Mouse (Mus musculus): Measurements from ENCODE around the gene Ovol1. TPM values are rescaled to one million over a fixed set of nuclear protein-coding genes. Genes with fewer than 3 reads are reported as not detected.

Ovol1 gene
- polyA plus RNA-seq, 1 experiment from 2014 or later, result 19.2 TPM

- ATAC-seq, result no peak
- no peaks in the 10 kb centered on the region; the same call in 1 of the 2 replicates for H3K4me1 ChIP-seq (replicated peaks; ENCODE audit: control insufficient read depth, insufficient read depth, low read length)
- peaks cover 60% of the 10 kb centered on the region for H3K36me3 ChIP-seq (ENCODE audit: control insufficient read depth, insufficient read depth)
- no peak overlapping the region for H3K4me3 ChIP-seq (ENCODE audit: low read depth, low read length)
- 91% methylated on average over 7 of the region's 7 CpGs for WGBS
- H3K9me3 ChIP-seq (ENCODE audit: control insufficient read depth), result no peaks in the 10 kb centered on the region
- H3K9ac ChIP-seq (ENCODE audit: low read depth, low read length), result no peak overlapping the region
- no peak overlapping the region for H3K4me2 ChIP-seq (replicated peaks; ENCODE audit: low read depth)
- no peaks in the 10 kb centered on the region for H3K27me3 ChIP-seq (replicated peaks; ENCODE audit: control insufficient read depth, insufficient read depth, low read length)
- no peak overlapping the region for H3K27ac ChIP-seq (ENCODE audit: low read depth, low read length)
- TF ChIP-seq CTCF (IDR thresholded peaks at IDR 0.05; ENCODE audit: low read depth), result no peak
Observed at GRCm38 (mm10) chr19:5605126-5605525, 44.7 kb upstream of the Ovol1 start.

GRCm38 (mm10) chr19:5603664-5604063 lies 43.2 kb upstream of the Ovol1 start:
- H3K36me3 ChIP-seq (ENCODE audit: control insufficient read depth, insufficient read depth), result peaks cover 57% of the 10 kb centered on the region
- H3K9me3 ChIP-seq (ENCODE audit: control insufficient read depth), result no peaks in the 10 kb centered on the region
- H3K27ac ChIP-seq (ENCODE audit: low read depth, low read length), result no peak overlapping the region
- ATAC-seq, result no peak
- TF ChIP-seq CTCF (IDR thresholded peaks at IDR 0.05; ENCODE audit: low read depth), result no peak
- WGBS, result 83% methylated on average over 7 of the region's 7 CpGs
- H3K4me3 ChIP-seq (ENCODE audit: low read depth, low read length), result no peak overlapping the region
- no peaks in the 10 kb centered on the region; the same call in 1 of the 2 replicates for H3K4me1 ChIP-seq (replicated peaks; ENCODE audit: control insufficient read depth, insufficient read depth, low read length)
- no peaks in the 10 kb centered on the region for H3K27me3 ChIP-seq (replicated peaks; ENCODE audit: control insufficient read depth, insufficient read depth, low read length)
- H3K4me2 ChIP-seq (replicated peaks; ENCODE audit: low read depth), result no peak overlapping the region
- no peak overlapping the region for H3K9ac ChIP-seq (ENCODE audit: low read depth, low read length)

DNA sequence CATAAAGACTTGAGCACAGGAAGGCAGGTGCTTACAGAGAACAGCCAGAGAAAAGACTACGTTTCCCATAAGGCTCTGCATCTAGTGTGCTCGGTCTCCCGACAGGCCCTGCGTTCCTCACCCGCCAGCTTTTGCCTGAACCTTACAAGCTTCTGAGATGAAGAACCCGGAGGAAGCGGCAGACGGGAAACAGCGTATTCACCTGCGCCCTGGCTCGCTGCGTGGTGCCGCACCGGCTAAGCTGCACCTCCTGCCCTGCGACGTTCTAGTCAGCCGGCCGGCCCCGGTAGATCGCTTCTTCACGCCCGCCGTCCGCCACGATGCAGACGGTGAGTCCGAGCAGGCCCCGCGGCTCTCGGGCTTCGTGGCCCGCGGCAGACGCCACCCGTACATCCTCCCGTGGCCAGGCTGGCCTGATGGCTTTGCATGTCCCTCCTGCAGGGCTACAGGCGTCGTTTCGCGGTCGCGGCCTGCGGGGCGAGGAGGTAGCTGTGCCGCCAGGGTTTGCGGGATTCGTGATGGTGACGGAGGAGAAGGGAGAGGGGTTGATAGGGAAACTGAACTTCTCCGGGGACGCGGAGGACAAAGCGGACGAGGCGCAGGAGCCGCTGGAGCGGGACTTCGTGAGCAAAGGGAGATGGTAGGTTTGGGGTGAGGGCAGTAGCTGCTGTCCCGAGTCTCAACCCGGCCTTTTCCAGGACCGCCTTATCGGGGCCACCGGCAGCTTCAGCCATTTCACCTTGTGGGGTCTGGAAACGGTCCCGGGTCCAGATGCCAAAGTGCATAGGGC lies 41.5 kb upstream of the Ovol1 start, which contains the start of gene Rnaseh2c:
TSS of gene Rnaseh2c (plus strand) at position 122 of the 790 bp plus-strand sequence.
- under 1% methylated on average over 64 of the region's 64 CpGs for WGBS
- H3K4me3 ChIP-seq (ENCODE audit: low read depth, low read length), result peak within 1 kb of the TSS; percentile 76
- H3K9me3 ChIP-seq (ENCODE audit: control insufficient read depth), result no peaks in the 10 kb centered on the region
- H3K27me3 ChIP-seq (replicated peaks; ENCODE audit: control insufficient read depth, insufficient read depth, low read length), result no peaks in the 10 kb centered on the region
- H3K4me2 ChIP-seq (replicated peaks; ENCODE audit: low read depth), result peak within 1 kb of the TSS; percentile 93
- H3K27ac ChIP-seq (ENCODE audit: low read depth, low read length), result peak within 1 kb of the TSS; percentile 73
- peaks cover 40% of the 10 kb centered on the region for H3K36me3 ChIP-seq (ENCODE audit: control insufficient read depth, insufficient read depth)
- peak; percentile 70 for ATAC-seq
- TF ChIP-seq CTCF (IDR thresholded peaks at IDR 0.05; ENCODE audit: low read depth), result no peak
- H3K9ac ChIP-seq (ENCODE audit: low read depth, low read length), result peak within 1 kb of the TSS; percentile 76
- H3K4me1 ChIP-seq (replicated peaks; ENCODE audit: control insufficient read depth, insufficient read depth, low read length), result no peaks in the 10 kb centered on the region; the same call in 1 of the 2 replicates

DNA sequence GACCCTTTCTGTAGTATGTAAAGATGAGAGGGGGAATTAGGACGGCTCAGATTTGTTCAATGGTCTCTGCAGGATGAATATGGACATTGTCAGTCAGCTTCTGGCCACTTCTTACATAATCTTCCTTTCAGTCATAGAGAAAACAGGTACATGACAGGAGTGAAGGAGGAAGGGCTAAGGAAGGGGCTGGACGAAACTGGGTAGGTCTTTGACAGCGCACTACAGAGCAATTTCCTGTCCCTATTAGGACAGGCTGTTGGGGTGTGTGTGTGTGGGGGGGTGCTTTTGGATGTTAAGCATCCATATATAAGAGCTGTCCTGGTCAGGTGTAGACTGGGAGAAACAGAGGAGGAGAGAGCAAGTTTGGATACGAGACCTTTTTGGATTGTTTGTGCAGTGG lies 38.8 kb upstream of the Ovol1 start:
- Histone ChIP-seq H3K36me3 (ENCODE audit: control insufficient read depth, insufficient read depth) (peaks cover 12% of the 10 kb centered on the region), H3K27me3 (replicated peaks; ENCODE audit: control insufficient read depth, insufficient read depth, low read length) (no peaks in the 10 kb centered on the region), H3K27ac (ENCODE audit: low read depth, low read length) (no peak overlapping the region), H3K4me3 (ENCODE audit: low read depth, low read length) (no peak overlapping the region), H3K9me3 (ENCODE audit: control insufficient read depth) (no peaks in the 10 kb centered on the region), H3K4me2 (replicated peaks; ENCODE audit: low read depth) (no peak overlapping the region), H3K9ac (ENCODE audit: low read depth, low read length) (no peak overlapping the region), H3K4me1 (replicated peaks; ENCODE audit: control insufficient read depth, insufficient read depth, low read length) (no peaks in the 10 kb centered on the region; the same call in 1 of the 2 replicates)
- no peak for ATAC-seq
- WGBS, result 82% methylated on average over 4 of the region's 4 CpGs
- TF ChIP-seq CTCF (IDR thresholded peaks at IDR 0.05; ENCODE audit: low read depth), result no peak

GRCm38 (mm10) chr19:5591888-5592287 lies 31.4 kb upstream of the Ovol1 start:
- WGBS, result 83% methylated on average over 6 of the region's 6 CpGs
- H3K27me3 ChIP-seq (replicated peaks; ENCODE audit: control insufficient read depth, insufficient read depth, low read length), result no peaks in the 10 kb centered on the region
- no peak for TF ChIP-seq CTCF (IDR thresholded peaks at IDR 0.05; ENCODE audit: low read depth)
- H3K4me1 ChIP-seq (replicated peaks; ENCODE audit: control insufficient read depth, insufficient read depth, low read length), result no peaks in the 10 kb centered on the region
- H3K9me3 ChIP-seq (ENCODE audit: control insufficient read depth), result no peaks in the 10 kb centered on the region
- no peak overlapping the region for H3K27ac ChIP-seq (ENCODE audit: low read depth, low read length)
- H3K4me3 ChIP-seq (ENCODE audit: low read depth, low read length), result no peak overlapping the region
- no peaks in the 10 kb centered on the region for H3K36me3 ChIP-seq (ENCODE audit: control insufficient read depth, insufficient read depth)
- H3K4me2 ChIP-seq (replicated peaks; ENCODE audit: low read depth), result no peak overlapping the region
- no peak overlapping the region for H3K9ac ChIP-seq (ENCODE audit: low read depth, low read length)
- ATAC-seq, result no peak

GRCm38 (mm10) chr19:5589159-5589558 lies 28.7 kb upstream of the Ovol1 start:
- H3K9ac ChIP-seq (ENCODE audit: low read depth, low read length), result no peak overlapping the region
- no peaks in the 10 kb centered on the region for H3K9me3 ChIP-seq (ENCODE audit: control insufficient read depth)
- peak; percentile 42 for TF ChIP-seq CTCF (IDR thresholded peaks at IDR 0.05; ENCODE audit: low read depth)
- H3K27me3 ChIP-seq (replicated peaks; ENCODE audit: control insufficient read depth, insufficient read depth, low read length), result no peaks in the 10 kb centered on the region
- no peak overlapping the region for H3K4me3 ChIP-seq (ENCODE audit: low read depth, low read length)
- ATAC-seq, result no peak
- no peaks in the 10 kb centered on the region for H3K4me1 ChIP-seq (replicated peaks; ENCODE audit: control insufficient read depth, insufficient read depth, low read length)
- no peaks in the 10 kb centered on the region for H3K36me3 ChIP-seq (ENCODE audit: control insufficient read depth, insufficient read depth)
- 76% methylated on average over 9 of the region's 9 CpGs for WGBS
- H3K4me2 ChIP-seq (replicated peaks; ENCODE audit: low read depth), result no peak overlapping the region
- no peak overlapping the region for H3K27ac ChIP-seq (ENCODE audit: low read depth, low read length)
